Mouse (Mus musculus) E14TG2a.4 (cell line): ENCODE measurements around the gene Hist1h2bf.

Experiments used
- CTCF ChIP-seq: conservative IDR thresholded peaks from 2 replicates; pipeline ENCODE4 v1.5.1; 2014; ENCODE audit warnings: low read length
- NANOG ChIP-seq: IDR thresholded peaks from 2 replicates; pipeline ENCODE4 v1.6.1; 2014; ENCODE audit warnings: borderline replicate concordance, low read length, mixed read lengths
- POU5F1 ChIP-seq: IDR thresholded peaks from 2 replicates; pipeline ENCODE4 v1.6.1; 2014; ENCODE audit warnings: low read length, borderline replicate concordance

- TF ChIP-seq CTCF (no peak), NANOG (no peak), POU5F1 (no peak)
These were observed 2.9 kb downstream of the Hist1h2bf start, which contains the start of the genes Hist1h2ae and Hist1h2bg for GRCm38 (mm10) chr13:23571022-23571503.
